Mouse (Mus musculus): ENCODE results near the gene Pabpc1l. TPM values are rescaled to one million over a fixed set of nuclear protein-coding genes. Genes with fewer than 3 reads are reported as not detected.

Gene Pabpc1l
- 1.2 TPM for polyA plus RNA-seq (2017; shearing (Covaris generic))

GRCm38 (mm10) chr2:164025150-164025549 is at the start of gene Pabpc1l:
Pabpc1l (plus strand) TSS chr2:164025450.

GRCm38 (mm10) chr2:163994654-163994976 is 30.6 kb upstream of the Pabpc1l start, which contains the start of gene Ywhab:
Ywhab (plus strand) TSS chr2:163994960.

GRCm38 (mm10) chr2:164070142-164070764 is 45.0 kb downstream of the Pabpc1l start, which contains the start of gene Stk4:
Stk4 (plus strand) TSS chr2:164070322.

GRCm38 (mm10) chr2:164070765-164071436 is 45.7 kb downstream of the Pabpc1l start, which contains the start of gene Tomm34:
Tomm34 (minus strand) TSS chr2:164071169.

Other genes starting within 250 kb of the Pabpc1l start
- gene Ccn5, start 204.6 kb upstream of the Pabpc1l start, polyA plus RNA-seq (2017; shearing (Covaris generic)): not detected
- gene Kcnk15, start 171.8 kb upstream of the Pabpc1l start, polyA plus RNA-seq (2017; shearing (Covaris generic)): not detected
- not detected for gene Rims4, start 106.8 kb upstream of the Pabpc1l start, polyA plus RNA-seq (2017; shearing (Covaris generic))
- gene Ywhab, start 30.5 kb upstream of the Pabpc1l start, polyA plus RNA-seq (2017; shearing (Covaris generic)): 210 TPM
- 213 TPM for gene Stk4, start 44.9 kb downstream of the Pabpc1l start, polyA plus RNA-seq (2017; shearing (Covaris generic))
- gene Tomm34, start 45.7 kb downstream of the Pabpc1l start, polyA plus RNA-seq (2017; shearing (Covaris generic)): 144 TPM
- gene Kcns1, start 145.7 kb downstream of the Pabpc1l start, polyA plus RNA-seq (2017; shearing (Covaris generic)): 0.06 TPM
- gene Wfdc5, start 157.3 kb downstream of the Pabpc1l start, polyA plus RNA-seq (2017; shearing (Covaris generic)): not detected
- not detected for gene Wfdc12, start 165.2 kb downstream of the Pabpc1l start, polyA plus RNA-seq (2017; shearing (Covaris generic))
- not detected for gene Wfdc15a, start 174.7 kb downstream of the Pabpc1l start, polyA plus RNA-seq (2017; shearing (Covaris generic))
- gene Wfdc15b, start 196.2 kb downstream of the Pabpc1l start, polyA plus RNA-seq (2017; shearing (Covaris generic)): not detected
- not detected for gene Svs2, start 213.0 kb downstream of the Pabpc1l start, polyA plus RNA-seq (2017; shearing (Covaris generic))
- not detected for gene Svs3b, start 231.2 kb downstream of the Pabpc1l start, polyA plus RNA-seq (2017; shearing (Covaris generic))